Mouse (Mus musculus) mature B cell (primary cell): ENCODE results near the gene Klc1.

Source experiments
- in situ Hi-C: fragments of 300-500 bp; cut with MboI; formaldehyde crosslinking; loops from 2 replicates; pipeline ENCODE4 v1.14.3; 2019

Gene Klc1

GRCm38 (mm10) chr12:111770651-111771050 is 12.0 kb downstream of the Klc1 start:
- in situ Hi-C loops: no loop called here

GRCm38 (mm10) chr12:111774156-111774555 is 15.5 kb downstream of the Klc1 start:
- in situ Hi-C loops: no loop called here

GRCm38 (mm10) chr12:111774845-111775244 is 16.2 kb downstream of the Klc1 start:
- in situ Hi-C loops: no loop called here

- in situ Hi-C loops: no loop called here
Observed at GRCm38 (mm10) chr12:111777919-111778318, 19.3 kb downstream of the Klc1 start.

GRCm38 (mm10) chr12:111779544-111779943 is 20.9 kb downstream of the Klc1 start:
- in situ Hi-C loops: no loop called here

GRCm38 (mm10) chr12:111785174-111785573 is 26.5 kb downstream of the Klc1 start:
- in situ Hi-C loops: no loop called here

DNA sequence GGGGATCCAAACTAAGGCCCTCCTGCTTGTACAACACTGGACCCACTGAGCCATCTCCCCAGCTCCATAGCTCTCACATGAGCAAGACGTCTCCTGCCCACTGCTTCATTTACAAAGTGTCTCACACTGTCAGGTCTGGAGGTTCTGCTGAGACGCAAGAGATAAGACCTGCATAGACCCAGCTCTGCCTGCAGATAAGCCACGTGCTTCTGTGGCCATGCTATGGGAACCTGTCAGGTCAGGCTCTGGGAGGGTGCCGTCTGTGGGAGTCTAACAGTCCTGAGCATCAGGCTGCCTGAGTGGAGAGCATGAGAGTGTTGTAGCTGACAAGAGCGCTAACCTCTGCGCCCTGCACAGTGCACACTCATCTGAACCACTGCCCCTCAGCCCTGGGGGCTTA is 28.4 kb downstream of the Klc1 start:
- in situ Hi-C loops: no loop called here

DNA sequence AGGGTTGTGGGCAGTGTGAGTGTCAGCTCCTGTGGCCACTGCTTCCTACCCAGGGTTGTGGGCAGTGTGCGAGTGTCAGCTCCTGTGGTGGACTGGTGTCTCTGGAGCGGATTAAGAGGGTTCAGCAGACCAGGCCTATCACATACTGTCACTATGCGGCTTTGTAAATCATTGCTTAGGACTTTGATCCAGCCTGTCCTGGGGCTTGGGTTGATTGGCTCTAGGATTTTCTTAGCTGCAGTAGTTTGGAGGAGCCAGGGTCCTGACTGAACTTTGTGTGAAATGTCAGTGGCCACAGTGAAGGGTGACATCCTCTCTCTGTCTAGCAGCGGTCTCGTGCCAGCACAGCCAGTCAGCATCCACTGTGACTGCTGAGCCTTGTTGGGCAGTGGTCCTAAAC is 31.4 kb downstream of the Klc1 start:
- in situ Hi-C loops: no loop called here

DNA sequence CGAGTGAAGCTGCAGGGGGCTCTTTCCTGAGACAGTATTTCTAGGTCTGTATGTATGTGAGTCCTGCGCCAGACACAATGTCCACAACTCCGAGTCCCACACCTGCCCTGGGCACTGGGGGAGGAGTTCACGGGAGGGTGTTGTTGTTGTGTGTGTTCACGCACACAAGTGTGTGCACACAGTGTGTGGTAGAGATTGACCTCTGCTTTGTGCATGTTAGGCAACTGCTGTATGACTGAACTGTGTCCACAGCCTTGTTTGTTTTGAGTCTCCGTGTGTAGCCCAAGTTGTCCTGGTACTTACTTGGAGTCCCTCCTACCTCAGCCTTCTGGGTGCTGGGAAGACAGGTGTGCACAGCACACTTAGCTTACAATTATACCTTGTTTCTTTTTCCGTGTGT is 32.0 kb downstream of the Klc1 start:
- in situ Hi-C loops: no loop called here

- in situ Hi-C loops: no loop called here
Observed at GRCm38 (mm10) chr12:111791474-111792104, 32.9 kb downstream of the Klc1 start.

GRCm38 (mm10) chr12:111794102-111794501 is 35.5 kb downstream of the Klc1 start:
- in situ Hi-C loops: no loop called here

DNA sequence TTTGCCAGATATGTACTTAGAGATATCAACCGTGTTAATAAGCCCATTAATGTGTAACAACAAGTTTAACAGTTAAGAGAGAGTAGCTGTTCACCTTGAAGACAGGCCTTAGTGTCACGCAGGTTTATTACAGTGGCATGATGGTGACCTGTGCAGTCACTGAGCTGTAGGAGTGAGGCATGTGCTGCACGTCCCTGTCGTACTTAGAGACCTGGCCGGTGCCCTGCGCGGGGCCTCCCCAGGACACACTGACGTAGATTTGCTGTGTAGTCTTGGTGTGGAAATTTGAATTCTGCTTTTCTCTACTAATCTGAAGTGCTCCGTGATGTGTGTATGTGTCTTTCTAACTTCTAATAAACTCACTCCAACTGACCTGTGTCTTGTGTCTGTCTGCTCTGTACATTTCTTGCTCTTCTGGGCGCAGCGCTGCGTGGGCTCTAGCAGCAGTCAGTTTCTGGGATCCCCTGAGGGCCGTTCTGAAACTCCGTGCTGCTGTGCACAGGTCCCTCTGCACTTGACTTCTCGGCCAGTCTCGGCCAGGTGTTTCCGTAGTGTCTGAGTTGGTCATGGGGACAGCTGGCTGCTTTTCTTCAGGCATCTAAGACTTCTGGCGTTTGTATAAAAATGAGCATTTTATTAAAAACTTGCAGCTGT is 36.0 kb downstream of the Klc1 start:
- in situ Hi-C loops: no loop called here

DNA sequence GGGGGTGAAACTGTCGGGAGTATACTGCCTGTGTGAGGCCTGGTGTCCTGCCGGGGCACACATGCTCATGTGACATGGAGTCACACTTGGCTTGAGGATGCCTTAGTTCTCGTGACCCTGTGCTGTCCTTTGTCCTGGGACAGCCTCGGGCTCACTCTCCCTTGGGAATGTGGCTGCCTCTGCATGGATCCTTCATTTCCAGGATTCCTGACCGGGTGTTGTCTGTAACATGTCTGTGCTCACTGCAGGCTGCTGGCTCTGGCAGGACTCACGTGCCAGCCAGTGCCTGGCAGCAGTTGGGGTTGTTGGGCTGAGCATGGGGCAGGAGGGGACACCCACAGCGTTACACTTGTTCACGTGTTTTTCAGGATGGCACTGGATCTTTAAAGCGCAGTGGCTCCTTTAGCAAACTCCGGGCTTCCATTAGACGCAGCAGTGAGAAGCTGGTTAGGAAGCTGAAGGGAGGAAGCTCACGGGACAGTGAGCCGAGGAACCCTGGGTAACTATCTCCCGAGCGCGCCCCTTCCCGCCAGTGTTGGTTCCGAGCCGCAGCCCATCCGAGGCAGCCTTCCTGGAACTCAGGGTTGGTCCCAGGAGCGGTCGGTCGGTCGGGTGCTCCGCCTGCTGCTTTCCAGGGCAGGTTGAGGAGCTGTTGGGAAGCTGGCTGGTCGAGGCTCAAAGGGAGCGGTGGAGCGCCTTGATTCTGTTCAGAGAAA is 36.7 kb downstream of the Klc1 start:
- in situ Hi-C loops: no loop called here

DNA sequence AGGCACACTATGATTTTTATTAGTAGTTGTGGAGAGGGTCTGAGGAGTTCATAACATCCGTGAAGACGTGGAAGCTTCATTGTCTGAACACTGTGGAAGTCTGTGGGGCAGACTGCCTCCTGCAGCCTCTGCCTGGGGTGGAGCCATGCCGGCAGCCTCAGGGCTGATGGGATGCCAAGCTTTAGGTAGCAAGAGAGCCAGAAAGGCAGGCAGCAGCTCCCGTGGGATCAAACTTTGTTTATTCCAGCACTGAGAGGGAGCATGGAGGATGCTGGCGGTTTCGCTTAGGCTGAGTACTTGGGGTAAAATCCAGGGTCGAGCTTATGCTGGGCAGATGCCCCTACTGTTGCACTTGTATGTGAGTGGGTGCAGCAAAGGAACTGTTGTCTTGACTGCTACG is 38.6 kb downstream of the Klc1 start:
- in situ Hi-C loops: no loop called here

GRCm38 (mm10) chr12:111798493-111798892 is 39.8 kb downstream of the Klc1 start:
- in situ Hi-C loops: no loop called here

- in situ Hi-C loops: no loop called here
Observed at GRCm38 (mm10) chr12:111800459-111801183, 42.0 kb downstream of the Klc1 start.

DNA sequence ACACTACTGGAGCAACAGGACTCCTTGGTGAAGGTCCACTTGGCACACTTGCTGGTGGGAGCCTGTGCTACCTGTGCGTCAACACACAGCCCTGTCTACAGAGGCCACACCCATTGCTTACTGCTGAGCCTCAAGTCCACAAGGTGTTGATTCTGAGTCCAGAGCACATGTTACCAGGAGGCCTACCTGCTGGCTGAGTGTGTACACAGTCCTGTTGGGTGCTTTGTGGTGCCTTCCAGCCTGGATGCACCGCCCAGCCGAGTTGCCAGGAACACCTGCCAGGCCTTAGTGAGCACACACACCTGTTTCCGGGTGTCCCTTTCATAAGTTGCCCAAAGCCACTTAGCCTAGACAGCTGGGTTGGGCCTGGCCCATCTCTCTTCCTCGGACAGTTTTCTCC is 44.9 kb downstream of the Klc1 start:
- in situ Hi-C loops: no loop called here

DNA sequence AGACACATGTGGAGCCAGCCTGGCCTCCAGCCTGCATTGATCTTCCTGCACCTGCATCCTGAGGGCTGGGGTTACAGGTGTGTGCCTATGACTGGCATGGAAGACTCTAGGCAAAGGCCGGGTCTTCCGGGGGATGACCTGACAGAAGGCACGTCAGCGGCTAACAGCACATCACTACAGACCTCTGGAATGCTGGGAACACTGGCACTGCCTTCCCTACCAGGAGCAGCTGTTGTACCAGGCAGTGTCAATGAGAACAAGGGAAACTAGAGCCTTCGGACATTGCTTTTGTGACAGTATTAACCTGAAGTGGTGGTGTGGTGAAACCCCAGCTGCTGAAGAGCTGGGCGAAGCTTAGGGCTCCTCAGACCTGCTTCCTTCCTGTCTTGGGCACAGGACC is 50.1 kb downstream of the Klc1 start:
- in situ Hi-C loops: no loop called here

- in situ Hi-C loops: no loop called here
Observed at GRCm38 (mm10) chr12:111809762-111810161, 51.1 kb downstream of the Klc1 start.

DNA sequence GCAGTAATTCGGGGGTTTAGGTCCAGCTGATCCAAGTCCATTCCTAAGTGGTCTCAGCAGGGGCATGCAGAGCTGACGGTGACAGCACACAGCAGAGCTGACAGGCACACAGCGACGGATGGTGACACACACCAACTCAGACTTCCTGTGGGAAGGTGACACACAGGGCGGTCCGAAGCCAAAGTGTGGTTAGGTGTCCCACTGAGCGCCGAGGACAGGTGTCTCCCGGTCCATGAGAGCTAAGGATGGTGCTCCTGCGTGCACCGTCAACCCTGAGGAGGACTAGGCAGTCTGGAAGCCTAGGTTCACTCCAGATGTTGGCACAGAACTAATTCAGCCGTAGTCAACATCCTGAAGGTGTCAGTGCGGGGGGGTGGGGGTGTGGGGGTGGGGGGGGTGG is 53.4 kb downstream of the Klc1 start:
- in situ Hi-C loops: no loop called here

- in situ Hi-C loops: no loop called here
Observed at GRCm38 (mm10) chr12:111812611-111813010, 54.0 kb downstream of the Klc1 start.

GRCm38 (mm10) chr12:111813111-111813765 is 54.6 kb downstream of the Klc1 start:
- in situ Hi-C loops: no loop called here
